Mouse (Mus musculus) embryonic fibroblast, embryonic 13.5 days (primary cell): Measurements from ENCODE around the gene Clta.

Source experiments
- CTCF ChIP-seq: IDR thresholded peaks from 2 replicates; pipeline ENCODE4 v1.5.1; 2011; ENCODE audit warnings: mild to moderate bottlenecking, control low read depth, low read length, moderate library complexity, borderline replicate concordance; ENCODE audit not compliant: insufficient read depth
- POLR2A ChIP-seq: IDR thresholded peaks from 2 replicates; pipeline ENCODE4 v1.6.1; 2011; ENCODE audit warnings: low read depth, mild to moderate bottlenecking, control low read depth, low read length, moderate library complexity

DNA sequence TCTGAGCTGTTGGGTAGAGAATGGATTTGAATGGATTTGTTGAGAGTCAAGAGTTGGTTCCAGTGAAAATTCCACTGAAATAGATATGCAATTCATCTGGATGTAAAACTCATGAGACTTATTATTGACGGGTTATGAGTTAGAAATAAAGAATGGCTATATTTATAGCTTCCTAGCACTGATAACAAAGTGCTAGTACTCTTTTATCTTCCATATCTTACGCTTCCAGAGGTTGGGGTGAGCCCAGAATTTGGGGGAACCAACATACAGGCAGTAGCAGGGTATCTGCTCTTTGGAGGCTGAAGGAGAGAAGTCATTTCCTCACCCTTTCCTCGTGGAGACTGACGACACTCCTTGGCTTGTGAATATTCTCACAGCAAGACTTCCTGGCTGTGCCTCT lies 70.2 kb downstream of the Clta start:
- TF ChIP-seq CTCF (no peak), POLR2A (no peak)
